Mouse (Mus musculus): ENCODE measurements around the gene Ppil1.
"Not testable (repeated sequence)": the region's sequence is repeated elsewhere in the genome, so short reads cannot be mapped to it uniquely, and the experiment has no call there.

DNA sequence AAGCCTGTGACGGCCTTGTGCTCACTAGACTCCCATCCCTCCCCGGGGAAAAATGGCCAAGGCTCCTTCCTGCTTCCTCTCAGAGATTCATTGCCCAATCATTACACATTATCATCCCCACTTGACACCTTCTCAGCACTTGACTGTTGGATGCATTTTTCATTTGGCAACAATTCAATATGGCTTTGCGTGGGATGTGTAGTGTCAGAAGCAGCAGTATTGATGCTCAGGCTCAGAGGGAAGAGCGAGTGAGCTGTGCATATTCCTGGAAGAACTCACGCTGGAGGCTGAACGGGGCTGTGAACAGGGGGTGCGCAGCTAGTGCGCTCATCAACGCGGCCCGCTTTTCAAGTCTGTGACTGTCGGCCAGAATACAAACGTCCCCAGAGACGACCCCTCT is 13.0 kb downstream of the Ppil1 start:
- TF ChIP-seq CTCF (IDR thresholded peaks at IDR 0.05; ENCODE audit: borderline replicate concordance, extremely low read depth, insufficient read depth, insufficient read length); POLR2A (IDR thresholded peaks at IDR 0.05; ENCODE audit: borderline replicate concordance, extremely low read depth, insufficient read depth, insufficient read length, poor library complexity, severe bottlenecking): not testable (repeated sequence)
